Mouse (Mus musculus) bone marrow macrophage, adult 2 months (primary cell): ENCODE data around the gene Sfswap. TPM values are rescaled to one million over a fixed set of nuclear protein-coding genes. Genes with fewer than 3 reads are reported as not detected.
"Not testable (repeated sequence)": the region's sequence is repeated elsewhere in the genome, so short reads cannot be mapped to it uniquely, and the experiment has no call there.

Experiments used
- H3K27ac ChIP-seq: 2 replicates; pipeline ENCODE4 v1.5.1; 2012; ENCODE audit warnings: low read depth, low read length; ENCODE audit not compliant: insufficient read depth
- H3K4me1 ChIP-seq: 2 replicates; pipeline ENCODE4 v1.6.1; 2012; ENCODE audit warnings: low read length; ENCODE audit not compliant: control insufficient read depth, insufficient read depth
- H3K4me3 ChIP-seq: 2 replicates; pipeline ENCODE4 v1.5.1; 2012; ENCODE audit warnings: mild to moderate bottlenecking, low read length, moderate library complexity; ENCODE audit not compliant: insufficient read depth
- CTCF ChIP-seq: IDR thresholded peaks from 2 replicates; pipeline ENCODE4 v1.5.1; 2012; ENCODE audit warnings: low read depth, mild to moderate bottlenecking, low read length, moderate library complexity
- POLR2A ChIP-seq: IDR thresholded peaks from 2 replicates; pipeline ENCODE4 v1.6.1; 2012; ENCODE audit warnings: mild to moderate bottlenecking, low read depth, low read length, borderline replicate concordance
- polyA plus RNA-seq: library from polyadenylated mRNA; stranded (reverse); fragments of >200 nt; gene quantifications from 2 replicates; pipeline ENCODE4 v1.2.4, GENCODE M21; 2012; ENCODE audit not compliant: missing spikeins, insufficient read depth, insufficient read length

The Sfswap gene
- polyA plus RNA-seq: 56.1 and 61.8 TPM in 2 replicates

GRCm38 (mm10) chr5:129500722-129501634 is at the start of gene Sfswap:
TSS of gene Sfswap (plus strand) at chr5:129501221.
- TF ChIP-seq CTCF (no peak), POLR2A (no peak)
- peak within 1 kb of the TSS; percentile 67 for H3K27ac ChIP-seq

GRCm38 (mm10) chr5:129452561-129452960 is 48.5 kb upstream of the Sfswap start:
- H3K27ac ChIP-seq: no peak overlapping the region
- TF ChIP-seq CTCF (no peak), POLR2A (no peak)
- no peaks in the 10 kb centered on the region for H3K4me1 ChIP-seq
- no peak overlapping the region for H3K4me3 ChIP-seq

More at GRCm38 (mm10) chr5:129500722-129501634, at the start of gene Sfswap:
- peak within 1 kb of the TSS; percentile 79 for H3K4me3 ChIP-seq
- H3K4me1 ChIP-seq: peaks cover 7% of the 10 kb centered on the region

DNA sequence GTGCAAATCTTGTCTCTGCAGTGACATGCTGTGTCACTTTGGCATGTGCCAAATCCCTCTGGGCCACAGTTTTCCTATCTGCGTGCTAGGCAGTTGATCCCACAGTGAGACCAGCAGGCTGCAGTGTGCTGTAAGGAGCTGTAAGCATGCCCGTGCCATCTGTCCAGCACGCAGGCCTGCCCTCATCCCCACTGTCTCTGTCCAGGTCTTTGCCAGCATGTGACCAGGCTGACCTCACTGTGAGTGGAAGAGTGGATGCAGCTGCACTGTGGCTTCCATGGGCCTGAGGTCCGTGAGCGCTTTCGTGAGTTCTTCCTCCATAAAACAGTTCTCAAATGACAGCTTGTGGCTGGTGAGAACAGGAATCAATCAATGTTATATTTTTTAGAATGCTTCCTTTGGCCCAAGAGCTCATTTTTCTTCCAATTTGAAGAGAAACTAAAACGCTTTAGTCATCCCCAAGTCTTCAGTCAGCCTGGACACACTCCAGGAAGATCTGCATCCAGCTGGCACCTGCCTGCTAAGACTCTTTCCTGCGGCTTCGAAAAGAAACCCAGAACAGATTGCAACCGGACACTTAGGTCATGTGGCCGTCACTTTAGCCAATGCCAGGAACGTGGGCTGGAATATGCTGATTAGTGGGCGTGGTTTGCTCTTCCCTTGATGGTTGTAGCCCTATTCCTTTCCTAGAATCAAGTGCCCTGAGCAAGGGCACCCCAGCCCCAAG is 46.1 kb upstream of the Sfswap start:
- Histone ChIP-seq H3K27ac (no peak overlapping the region), H3K4me1 (no peaks in the 10 kb centered on the region), H3K4me3 (no peak overlapping the region)
- no peak for TF ChIP-seq CTCF
- TF ChIP-seq POLR2A: no peak

DNA sequence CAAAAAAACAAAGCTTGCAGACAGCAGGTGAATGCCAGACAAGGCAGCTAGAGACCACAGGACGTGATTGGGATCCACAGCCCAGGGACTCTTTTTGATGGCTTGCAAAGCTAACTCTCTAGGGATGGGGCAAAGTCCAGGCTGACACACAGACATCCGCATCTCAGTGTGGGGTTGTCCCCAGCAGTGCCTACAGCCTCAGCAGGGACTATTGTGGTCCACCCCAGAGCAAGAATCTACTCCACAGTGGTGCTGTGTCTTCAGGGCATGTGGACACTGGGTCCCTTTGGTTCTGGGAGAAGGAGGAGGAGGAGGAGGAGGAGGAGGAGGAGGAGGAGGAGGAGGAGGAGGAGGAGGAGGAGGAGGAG is 45.5 kb upstream of the Sfswap start:
- no peaks in the 10 kb centered on the region for H3K4me1 ChIP-seq
- no peak for TF ChIP-seq POLR2A
- no peak for TF ChIP-seq CTCF
- H3K4me3 ChIP-seq: no peak overlapping the region
- no peak overlapping the region for H3K27ac ChIP-seq

DNA sequence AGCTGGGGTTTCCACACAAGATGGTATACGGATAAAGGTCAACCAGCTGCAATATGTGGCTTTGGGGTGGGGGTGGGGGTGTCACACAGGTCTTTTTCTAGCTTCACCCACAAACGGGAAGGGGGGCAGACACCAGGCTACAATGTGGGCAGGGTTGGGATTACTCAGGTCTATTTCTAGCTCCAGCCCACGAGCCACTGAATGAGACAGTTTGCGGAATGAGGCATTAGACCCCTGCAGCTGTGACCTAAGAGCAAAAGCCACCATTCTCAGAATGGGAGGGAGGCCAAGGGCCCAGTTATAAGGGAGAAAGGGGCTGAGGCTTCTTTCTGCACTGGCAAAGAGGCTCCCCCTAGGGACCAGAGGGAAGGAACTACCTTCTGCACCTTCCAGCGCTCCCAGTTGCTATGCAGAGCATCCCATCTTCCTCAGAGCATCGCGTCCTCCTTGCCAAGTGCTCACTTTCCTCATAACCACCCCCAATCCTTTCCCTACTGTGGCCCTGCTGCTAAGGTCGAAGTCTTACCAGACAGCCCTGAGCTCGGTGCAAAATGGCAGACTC is 44.4 kb upstream of the Sfswap start:
- TF ChIP-seq CTCF (no peak), POLR2A (no peak)
- Histone ChIP-seq H3K4me1 (no peaks in the 10 kb centered on the region), H3K27ac (no peak overlapping the region), H3K4me3 (no peak overlapping the region)

- Histone ChIP-seq H3K4me1 (no peaks in the 10 kb centered on the region), H3K27ac (no peak overlapping the region), H3K4me3 (no peak overlapping the region)
- TF ChIP-seq POLR2A: no peak
- TF ChIP-seq CTCF: no peak
Measured at GRCm38 (mm10) chr5:129458109-129458508, 42.9 kb upstream of the Sfswap start.

DNA sequence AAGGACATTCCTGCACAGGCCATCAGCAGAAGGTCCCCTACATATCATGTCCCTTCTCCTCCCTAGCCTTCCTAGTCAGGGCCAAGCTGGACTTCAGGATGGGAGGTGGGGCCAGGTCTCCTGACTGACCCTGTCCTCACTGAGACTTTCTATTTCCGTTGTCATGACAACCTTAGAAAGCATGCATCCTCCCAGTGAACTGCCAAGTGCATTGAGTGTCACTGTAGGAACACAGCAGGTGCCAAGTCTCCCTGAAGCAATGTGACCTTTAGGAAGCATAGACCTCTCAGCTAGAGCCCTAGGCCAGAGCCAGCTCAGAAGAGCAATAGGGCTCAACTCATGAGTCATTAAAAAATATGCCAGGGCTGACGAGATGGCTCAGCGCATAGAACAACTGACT is 42.5 kb upstream of the Sfswap start:
- no peak for TF ChIP-seq CTCF
- no peak for TF ChIP-seq POLR2A
- Histone ChIP-seq H3K4me1 (no peaks in the 10 kb centered on the region), H3K27ac (no peak overlapping the region), H3K4me3 (no peak overlapping the region)

DNA sequence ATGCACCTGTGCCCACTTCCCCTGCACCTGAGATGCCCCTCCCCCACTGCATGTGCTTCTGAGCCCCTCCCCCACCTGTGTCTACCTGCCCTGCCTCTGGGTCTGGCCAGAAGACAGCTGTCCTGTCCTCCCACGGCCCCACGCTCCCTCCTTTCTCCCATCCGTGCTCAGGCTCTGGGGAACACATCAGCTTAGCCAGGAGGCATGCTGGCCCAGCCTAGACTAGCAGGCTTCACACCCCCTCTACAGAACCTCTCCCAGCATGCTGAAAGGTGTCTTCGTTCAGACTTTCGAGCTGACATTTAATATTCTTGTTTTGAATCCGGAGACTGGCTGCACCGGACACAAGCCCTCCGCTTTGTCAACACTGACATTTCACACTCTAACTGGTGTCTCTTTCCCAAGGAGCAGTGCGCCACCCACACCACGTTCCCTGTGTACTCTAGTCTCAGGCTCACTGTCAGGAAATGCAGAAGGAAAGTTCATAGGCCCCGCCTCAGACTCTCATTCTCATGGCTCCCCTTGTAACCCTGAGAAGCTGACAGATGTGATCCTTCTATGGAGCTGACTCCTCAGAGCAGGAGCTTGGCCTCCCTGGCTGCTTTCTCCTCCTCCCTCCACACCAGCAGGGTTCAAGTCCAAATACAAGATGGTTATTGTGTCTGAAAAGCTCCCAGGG is 40.1 kb upstream of the Sfswap start:
- H3K27ac ChIP-seq: no peak overlapping the region
- H3K4me1 ChIP-seq: no peaks in the 10 kb centered on the region
- no peak overlapping the region for H3K4me3 ChIP-seq
- no peak for TF ChIP-seq CTCF
- TF ChIP-seq POLR2A: no peak

- not testable (repeated sequence) for H3K27ac ChIP-seq, H3K4me3 ChIP-seq, H3K4me1 ChIP-seq
Measured at GRCm38 (mm10) chr5:129463648-129464047, 37.4 kb upstream of the Sfswap start.
